Mouse (Mus musculus) heart, adult 2 months (tissue): ENCODE data around the gene Mag.

Experiments used
- CTCF ChIP-seq: fragments of 200-600 bp; IDR thresholded peaks from 2 replicates; pipeline ENCODE4 v1.8.1; 2022; ENCODE audit warnings: antibody characterized with exemption, mild to moderate bottlenecking, moderate library complexity
- POLR2A ChIP-seq: fragments of 200-500 bp; IDR thresholded peaks from 2 replicates; pipeline ENCODE4 v1.6.1; 2011; ENCODE audit warnings: mild to moderate bottlenecking, low read depth, low read length, control low read depth; ENCODE audit not compliant: insufficient read depth

- TF ChIP-seq POLR2A (no peak), CTCF (no peak)
These were observed 5.5 kb upstream of the Mag start for GRCm38 (mm10) chr7:30920217-30920616.
